Mouse (Mus musculus): Measurements from ENCODE around the gene Scd2. TPM values are rescaled to one million over a fixed set of nuclear protein-coding genes. Genes with fewer than 3 reads are reported as not detected.
"Not testable (repeated sequence)": the region's sequence is repeated elsewhere in the genome, so short reads cannot be mapped to it uniquely, and the experiment has no call there.

Gene Scd2
- total RNA-seq, 2 experiments from 2014 or later: 81.6 to 87.3 TPM

- no peak for DNase-seq (ENCODE audit: low spot score in 2 of 2)
Observed at GRCm38 (mm10) chr19:44267499-44268002, 25.9 kb upstream of the Scd2 start.

GRCm38 (mm10) chr19:44273711-44274110 lies 19.8 kb upstream of the Scd2 start:
- no peak for DNase-seq (ENCODE audit: low spot score in 2 of 2)

- no peak for DNase-seq (ENCODE audit: low spot score in 2 of 2)
Observed at GRCm38 (mm10) chr19:44274452-44274851, 19.0 kb upstream of the Scd2 start.

- no peak for DNase-seq (ENCODE audit: low spot score in 2 of 2)
Observed at GRCm38 (mm10) chr19:44275418-44275817, 18.1 kb upstream of the Scd2 start.

- no peak for DNase-seq (ENCODE audit: low spot score in 2 of 2)
Observed at GRCm38 (mm10) chr19:44276861-44277260, 16.6 kb upstream of the Scd2 start.

- DNase-seq (ENCODE audit: low spot score in 2 of 2): no peak
Observed at GRCm38 (mm10) chr19:44277931-44278330, 15.5 kb upstream of the Scd2 start.

- no peak for DNase-seq (ENCODE audit: low spot score in 2 of 2)
Observed at GRCm38 (mm10) chr19:44280755-44281154, 12.7 kb upstream of the Scd2 start.

GRCm38 (mm10) chr19:44281825-44282447 lies 11.5 kb upstream of the Scd2 start:
- not testable (repeated sequence) for DNase-seq (ENCODE audit: low spot score in 2 of 2)

GRCm38 (mm10) chr19:44282534-44283156 lies 10.8 kb upstream of the Scd2 start:
- DNase-seq (ENCODE audit: low spot score in 2 of 2): no peak

GRCm38 (mm10) chr19:44283157-44284024 lies 10.1 kb upstream of the Scd2 start:
- DNase-seq (ENCODE audit: low spot score in 2 of 2): no peak

GRCm38 (mm10) chr19:44284025-44284695 lies 9.3 kb upstream of the Scd2 start:
- peak; percentile 76 to 86 for DNase-seq (ENCODE audit: low spot score in 2 of 2)

GRCm38 (mm10) chr19:44284723-44285122 lies 8.8 kb upstream of the Scd2 start:
- no peak for DNase-seq (ENCODE audit: low spot score in 2 of 2)

- DNase-seq (ENCODE audit: low spot score in 2 of 2): no peak
Observed at GRCm38 (mm10) chr19:44285554-44285953, 7.9 kb upstream of the Scd2 start.

GRCm38 (mm10) chr19:44286109-44286508 lies 7.4 kb upstream of the Scd2 start:
- DNase-seq (ENCODE audit: low spot score in 2 of 2): no peak

GRCm38 (mm10) chr19:44287415-44288110 lies 5.9 kb upstream of the Scd2 start:
- no peak for DNase-seq (ENCODE audit: low spot score in 2 of 2)

- no peak for DNase-seq (ENCODE audit: low spot score in 2 of 2)
Observed at GRCm38 (mm10) chr19:44292083-44292482, 1.4 kb upstream of the Scd2 start.

GRCm38 (mm10) chr19:44292483-44292882 lies 991 bp upstream of the Scd2 start:
- no peak for DNase-seq (ENCODE audit: low spot score in 2 of 2)

- DNase-seq (ENCODE audit: low spot score in 2 of 2): peak; percentile 75 to 85
Observed at GRCm38 (mm10) chr19:44293769-44294551, 486 bp downstream of the Scd2 start.

- DNase-seq (ENCODE audit: low spot score in 2 of 2): peak; percentile 75 to 88
Observed at GRCm38 (mm10) chr19:44294588-44295041, 1.1 kb downstream of the Scd2 start.

- DNase-seq (ENCODE audit: low spot score in 2 of 2): peak in 1 of 2 experiments; percentile 31
Observed at GRCm38 (mm10) chr19:44295251-44295650, 1.8 kb downstream of the Scd2 start.
